Mouse (Mus musculus) myocyte (in vitro differentiated cells): ENCODE data around the gene Arid5b. TPM values are rescaled to one million over a fixed set of nuclear protein-coding genes. Genes with fewer than 3 reads are reported as not detected.

Experiments
- H3K27me3 ChIP-seq: one replicate; pipeline ENCODE4 v1.6.1; 2011; ENCODE audit not compliant: control insufficient read depth, insufficient read depth, insufficient read length
- H3K36me3 ChIP-seq: one replicate; pipeline ENCODE4 v1.6.1; 2011; ENCODE audit not compliant: control insufficient read depth, insufficient read depth
- H3K4me2 ChIP-seq: one replicate; pipeline ENCODE4 v1.6.1; 2011; ENCODE audit warnings: low read depth, control low read depth
- H3K4me3 ChIP-seq: one replicate; pipeline ENCODE4 v1.5.1; 2011; ENCODE audit warnings: mild to moderate bottlenecking, control low read depth, moderate library complexity
- H3K79me2 ChIP-seq: one replicate; pipeline ENCODE4 v1.6.1; 2011; ENCODE audit not compliant: control insufficient read depth, insufficient read depth
- H3ac ChIP-seq: one replicate; pipeline ENCODE4 v1.6.1; 2011; ENCODE audit not compliant: control insufficient read depth, insufficient read length
- CEBPB ChIP-seq: IDR thresholded peaks from 2 replicates; pipeline ENCODE4 v1.6.1; 2011; ENCODE audit warnings: mild to moderate bottlenecking, moderate library complexity; ENCODE audit not compliant: poor library complexity, insufficient read depth, severe bottlenecking
- E2F4 ChIP-seq: IDR thresholded peaks from one replicate; pipeline ENCODE4 v1.6.1; 2011; ENCODE audit warnings: mild to moderate bottlenecking, control low read depth, moderate library complexity; ENCODE audit not compliant: insufficient read depth
- MAX ChIP-seq: IDR thresholded peaks from one replicate; pipeline ENCODE4 v1.6.1; 2011; ENCODE audit warnings: low read depth, mild to moderate bottlenecking, control low read depth
- MYOD1 ChIP-seq, 3 experiments: IDR thresholded peaks; one replicate each; pipeline ENCODE4 v1.6.1; 2011; ENCODE audit warnings: control low read depth in 2 of 3, low read depth in 2 of 3, mild to moderate bottlenecking in 2 of 3, moderate library complexity in 1 of 3; ENCODE audit not compliant: insufficient read length in 2 of 3, control insufficient read depth in 1 of 3
- MYOG ChIP-seq, 3 experiments: IDR thresholded peaks; one replicate each; pipeline ENCODE4 v1.6.1; 2011; ENCODE audit warnings: control low read depth in 2 of 3, low read depth in 2 of 3, mild to moderate bottlenecking in 2 of 3; ENCODE audit not compliant: insufficient read length in 2 of 3, control insufficient read depth in 1 of 3, insufficient read depth in 1 of 3
- POLR2A ChIP-seq: IDR thresholded peaks from one replicate; pipeline ENCODE4 v1.6.1; 2011; ENCODE audit warnings: low read depth, mild to moderate bottlenecking, control low read depth, moderate library complexity; ENCODE audit not compliant: insufficient read length
- POLR2AphosphoS2 ChIP-seq: IDR thresholded peaks from one replicate; pipeline ENCODE4 v1.6.1; 2011; ENCODE audit warnings: low read depth, control low read depth; ENCODE audit not compliant: insufficient read length
- REST ChIP-seq: IDR thresholded peaks from one replicate; pipeline ENCODE4 v1.6.1; 2011; ENCODE audit warnings: mild to moderate bottlenecking, control low read depth, moderate library complexity; ENCODE audit not compliant: insufficient read depth, insufficient read length
- SRF ChIP-seq: IDR thresholded peaks from one replicate; pipeline ENCODE4 v1.6.1; 2011; ENCODE audit warnings: low read depth; ENCODE audit not compliant: control insufficient read depth, insufficient read length
- TCF12 ChIP-seq: IDR thresholded peaks from one replicate; pipeline ENCODE4 v1.6.1; 2011; ENCODE audit warnings: mild to moderate bottlenecking, control low read depth; ENCODE audit not compliant: poor library complexity, insufficient read depth, severe bottlenecking
- TCF3 ChIP-seq: IDR thresholded peaks from one replicate; pipeline ENCODE4 v1.6.1; 2011; ENCODE audit warnings: low read depth, control low read depth; ENCODE audit not compliant: insufficient read length
- USF1 ChIP-seq: IDR thresholded peaks from one replicate; pipeline ENCODE4 v1.6.1; 2011; ENCODE audit warnings: low read depth, mild to moderate bottlenecking, control low read depth, moderate library complexity
- polyA plus RNA-seq: library from polyadenylated mRNA; unstranded; fragments of >200 nt; fragmentation: generic; extraction: Trizol; gene quantifications from one replicate; pipeline ENCODE4 v1.2.1, GENCODE M21; 2012; ENCODE audit warnings: missing spikeins

The Arid5b gene
- polyA plus RNA-seq, 1 experiment: 7.7 TPM

GRCm38 (mm10) chr10:68253452-68254117 is 25.0 kb downstream of the Arid5b start:
- Histone ChIP-seq H3K79me2 (peaks cover 68% of the 10 kb centered on the region), H3K4me3 (no peak overlapping the region), H3K4me2 (peak overlapping the region; percentile 7), H3ac (no peak overlapping the region), H3K36me3 (peaks cover 8% of the 10 kb centered on the region), H3K27me3 (no peaks in the 10 kb centered on the region)
- TF ChIP-seq MYOG (IDR thresholded peaks at IDR 0.05; ENCODE audit: control insufficient read depth in 1 of 3, insufficient read depth in 1 of 3, insufficient read length in 2 of 3, low read depth in 2 of 3) (no peak), TCF12 (no peak), MYOD1 (IDR thresholded peaks at IDR 0.05; ENCODE audit: control insufficient read depth in 1 of 3, insufficient read length in 2 of 3, low read depth in 2 of 3) (peak in 1 of 3 experiments; percentile 25), REST (no peak)

GRCm38 (mm10) chr10:68252650-68253049 is 25.9 kb downstream of the Arid5b start:
- TF ChIP-seq MYOG (IDR thresholded peaks at IDR 0.05; ENCODE audit: control insufficient read depth in 1 of 3, insufficient read depth in 1 of 3, insufficient read length in 2 of 3, low read depth in 2 of 3) (peak in 1 of 3 experiments; percentile 46), POLR2A (no peak)
- peaks cover 68% of the 10 kb centered on the region for H3K79me2 ChIP-seq

DNA sequence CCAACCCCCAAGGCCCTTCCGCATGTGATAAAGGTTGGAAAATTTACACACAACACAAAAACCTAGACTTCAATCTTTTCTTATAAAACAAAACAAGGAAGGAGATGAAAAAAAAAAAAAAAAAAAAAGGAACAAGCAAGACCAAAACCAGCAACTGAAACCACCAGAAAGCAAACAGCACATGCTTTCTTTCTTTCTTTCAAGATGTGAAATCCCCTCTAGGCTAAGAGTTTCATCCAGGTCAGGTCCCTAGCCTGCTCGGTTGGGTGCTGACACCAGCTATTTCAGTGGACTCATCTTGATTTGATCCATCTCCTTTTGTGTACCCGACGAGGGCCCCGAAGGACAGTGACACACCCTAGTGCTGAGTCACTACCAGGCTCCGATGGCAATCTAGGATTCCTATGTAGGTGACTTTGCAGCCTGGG is 29.2 kb downstream of the Arid5b start:
- Histone ChIP-seq H3K4me2 (peak overlapping the region; percentile 72), H3ac (no peak overlapping the region), H3K27me3 (no peaks in the 10 kb centered on the region), H3K36me3 (no peaks in the 10 kb centered on the region), H3K79me2 (peaks cover 44% of the 10 kb centered on the region), H3K4me3 (no peak overlapping the region)
- no peak for TF ChIP-seq REST
- no peak for TF ChIP-seq MYOD1 (IDR thresholded peaks at IDR 0.05; ENCODE audit: control insufficient read depth in 1 of 3, insufficient read length in 2 of 3, low read depth in 2 of 3)

More at GRCm38 (mm10) chr10:68252650-68253049, 25.9 kb downstream of the Arid5b start:
- Histone ChIP-seq H3K36me3 (peaks cover 8% of the 10 kb centered on the region), H3ac (no peak overlapping the region), H3K4me3 (no peak overlapping the region), H3K4me2 (no peak overlapping the region), H3K27me3 (no peaks in the 10 kb centered on the region)

DNA sequence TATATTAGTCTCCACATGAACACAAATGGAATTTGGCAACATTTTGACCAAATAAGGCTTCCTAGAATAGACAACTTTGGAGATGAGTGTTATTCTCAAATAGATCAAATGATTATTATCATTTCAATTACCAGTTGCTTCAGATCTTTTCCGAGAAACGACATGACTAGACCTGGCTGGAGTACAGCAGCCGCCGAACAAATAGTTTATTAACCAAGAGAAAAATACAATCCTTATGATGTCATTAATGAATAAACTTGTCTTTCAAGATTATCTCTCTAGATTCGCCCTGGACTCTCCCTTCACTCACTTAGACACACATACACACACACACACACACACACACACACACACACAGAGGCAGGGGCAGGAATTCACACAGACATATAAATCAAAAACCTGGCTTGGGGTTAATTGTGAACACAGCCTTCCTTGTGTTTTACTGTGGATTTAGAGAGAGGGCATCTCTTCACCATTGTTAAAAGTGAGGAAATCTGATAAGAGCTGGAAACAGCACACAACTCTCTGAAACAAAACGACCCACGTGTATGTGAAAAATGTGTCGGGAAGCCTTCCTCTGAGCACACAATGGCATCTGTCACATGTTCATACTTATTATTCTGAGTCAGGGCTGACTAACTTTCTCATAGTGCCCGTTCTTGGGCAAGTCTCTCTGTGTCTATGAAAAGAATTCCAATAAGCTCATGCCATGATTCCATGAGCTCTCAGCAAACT is 30.1 kb downstream of the Arid5b start:
- no peak overlapping the region for H3K4me3 ChIP-seq
- H3K79me2 ChIP-seq: peaks cover 36% of the 10 kb centered on the region
- no peaks in the 10 kb centered on the region for H3K36me3 ChIP-seq
- H3K27me3 ChIP-seq: no peaks in the 10 kb centered on the region
- H3ac ChIP-seq: no peak overlapping the region
- TF ChIP-seq USF1 (peak; percentile 85), E2F4 (no peak), CEBPB (0 out of 2 replicates have a peak, but pooled peaks have one; percentile 13), MAX (peak; percentile 67), MYOG (IDR thresholded peaks at IDR 0.05; ENCODE audit: control insufficient read depth in 1 of 3, insufficient read depth in 1 of 3, insufficient read length in 2 of 3, low read depth in 2 of 3) (no peak)
- peak overlapping the region; percentile 72 for H3K4me2 ChIP-seq

GRCm38 (mm10) chr10:68247490-68248280 is 30.9 kb downstream of the Arid5b start:
- H3K27me3 ChIP-seq: no peaks in the 10 kb centered on the region
- H3K4me2 ChIP-seq: peak overlapping the region; percentile 72
- no peak overlapping the region for H3K4me3 ChIP-seq
- H3K36me3 ChIP-seq: peaks cover 2% of the 10 kb centered on the region
- H3K79me2 ChIP-seq: peaks cover 28% of the 10 kb centered on the region
- no peak for TF ChIP-seq MAX
- peak; percentile 34; the same call in 1 of the 2 replicates for TF ChIP-seq CEBPB
- H3ac ChIP-seq: no peak overlapping the region

GRCm38 (mm10) chr10:68246603-68247247 is 31.8 kb downstream of the Arid5b start:
- H3K4me2 ChIP-seq: peak overlapping the region; percentile 72

More at GRCm38 (mm10) chr10:68246603-68247247, 31.8 kb downstream of the Arid5b start:
- H3K79me2 ChIP-seq: peaks cover 19% of the 10 kb centered on the region
- H3K4me3 ChIP-seq: no peak overlapping the region
- H3K36me3 ChIP-seq: peaks cover 10% of the 10 kb centered on the region
- no peak for TF ChIP-seq REST
- no peak for TF ChIP-seq SRF
- no peak for TF ChIP-seq TCF3
- no peak for TF ChIP-seq MYOG (IDR thresholded peaks at IDR 0.05; ENCODE audit: control insufficient read depth in 1 of 3, insufficient read depth in 1 of 3, insufficient read length in 2 of 3, low read depth in 2 of 3)
- TF ChIP-seq CEBPB: no peak
- no peak for TF ChIP-seq POLR2AphosphoS2
- TF ChIP-seq E2F4: no peak
- no peak for TF ChIP-seq POLR2A
- TF ChIP-seq USF1: no peak
- TF ChIP-seq MYOD1 (IDR thresholded peaks at IDR 0.05; ENCODE audit: control insufficient read depth in 1 of 3, insufficient read length in 2 of 3, low read depth in 2 of 3): no peak
- no peak for TF ChIP-seq TCF12
- no peak for TF ChIP-seq MAX
- H3K27me3 ChIP-seq: no peaks in the 10 kb centered on the region
- H3ac ChIP-seq: no peak overlapping the region
